Mouse (Mus musculus): ENCODE data around the gene Irf2bp1.
A peak's percentile ranks its signal among the peaks of the same experiment; 100 is the strongest.

DNA sequence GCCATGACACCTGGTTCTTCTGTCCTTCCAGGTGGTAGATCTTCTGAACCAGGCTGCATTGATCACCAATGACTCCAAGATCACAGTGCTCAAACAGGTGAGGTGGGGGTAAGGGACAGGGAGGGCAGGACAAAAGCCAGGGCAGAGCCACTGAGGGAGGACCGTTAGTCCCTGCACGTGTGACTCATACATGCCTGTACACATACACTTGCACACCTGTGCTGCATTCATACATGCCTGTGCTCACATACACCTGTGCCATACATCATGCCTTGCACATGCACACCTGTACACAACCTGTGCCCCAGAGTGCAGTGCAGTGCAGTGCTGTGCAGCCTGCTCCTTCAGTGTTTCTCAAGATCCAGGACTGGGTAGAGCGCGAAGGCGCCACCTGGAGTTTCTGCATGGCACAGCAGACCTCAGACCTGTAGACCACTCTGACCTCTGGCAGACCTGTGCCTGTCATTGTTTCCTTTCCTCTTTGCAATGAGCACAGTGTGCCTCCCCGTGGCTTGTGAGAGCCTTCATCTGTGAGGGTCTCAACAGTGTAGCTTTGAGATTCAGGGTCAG lies 25.3 kb downstream of the Irf2bp1 start:
- TF ChIP-seq MAX (IDR thresholded peaks at IDR 0.05; ENCODE audit: low read length), result no peak
- TF ChIP-seq JUND (conservative IDR thresholded peaks at IDR 0.05; ENCODE audit: low read depth, low read length), result no peak
- no peak for TF ChIP-seq E2F4 (IDR thresholded peaks at IDR 0.05; ENCODE audit: insufficient replicate concordance, low read depth, low read length)
- TF ChIP-seq ZMIZ1 (IDR thresholded peaks at IDR 0.05; ENCODE audit: low read depth, low read length), result no peak
- TF ChIP-seq POLR2A (IDR thresholded peaks at IDR 0.05; ENCODE audit: low read depth, low read length), result no peak
- peak; percentile 52 to 79 for TF ChIP-seq CTCF (conservative IDR thresholded peaks at IDR 0.05 in 1 of 2, IDR thresholded peaks at IDR 0.05 in 1 of 2; ENCODE audit: low read depth in 2 of 2, low read length in 2 of 2)
- TF ChIP-seq CHD2 (IDR thresholded peaks at IDR 0.05; ENCODE audit: low read length), result no peak
- TF ChIP-seq NRF1 (IDR thresholded peaks at IDR 0.05; ENCODE audit: low read depth, low read length), result no peak
- no peak for TF ChIP-seq EP300 (IDR thresholded peaks at IDR 0.05; ENCODE audit: low read length)
- no peak for TF ChIP-seq ZC3H11A (IDR thresholded peaks at IDR 0.05; ENCODE audit: low read depth, low read length)
- TF ChIP-seq NELFE (IDR thresholded peaks at IDR 0.05; ENCODE audit: low read depth, low read length), result no peak

Measured in CH12.LX (cell line).